Mouse (Mus musculus): Measurements from ENCODE around the gene Dip2b. TPM values are rescaled to one million over a fixed set of nuclear protein-coding genes. Genes with fewer than 3 reads are reported as not detected.
A peak's percentile ranks its signal among the peaks of the same experiment; 100 is the strongest.
"Not testable (repeated sequence)": the region's sequence is repeated elsewhere in the genome, so short reads cannot be mapped to it uniquely, and the experiment has no call there.

Gene Dip2b
- total RNA-seq, 2 experiments from 2014 or later: 64.8 to 68.3 TPM

- no peak for DNase-seq (ENCODE audit: low spot score in 2 of 2)
- intact Hi-C loops (cut with DNase I): loop anchor here (5.0 kb wide), 1 partner anchor 191 kb away; the partner anchor contains the start of gene Dip2b
Measured at GRCm38 (mm10) chr15:100228535-100229336, 190.3 kb downstream of the Dip2b start.

GRCm38 (mm10) chr15:100230655-100231054, 192.2 kb downstream of the Dip2b start:
- DNase-seq (ENCODE audit: low spot score in 2 of 2): no peak
- intact Hi-C loops (cut with DNase I): loop anchor here (10.0 kb wide), 1 partner anchor 234 kb away; the partner anchor contains the start of gene Letmd1

GRCm38 (mm10) chr15:100231616-100232525, 193.4 kb downstream of the Dip2b start:
- DNase-seq (ENCODE audit: low spot score in 2 of 2): no peak
- intact Hi-C loops (cut with DNase I): loop anchor here (10.0 kb wide), 1 partner anchor 233 kb away; the partner anchor contains the start of gene Letmd1

GRCm38 (mm10) chr15:100235208-100235965, 196.9 kb downstream of the Dip2b start:
- peak in 1 of 2 experiments; percentile 51 for DNase-seq (ENCODE audit: low spot score in 2 of 2)
- intact Hi-C loops (cut with DNase I): loop anchor here (10.0 kb wide), 1 partner anchor 229 kb away; the partner anchor contains the start of gene Letmd1

GRCm38 (mm10) chr15:100236952-100237351, 198.5 kb downstream of the Dip2b start:
- intact Hi-C loops (cut with DNase I): loop anchor here (10.0 kb wide), 1 partner anchor 228 kb away; the partner anchor contains the start of gene Letmd1
- DNase-seq (ENCODE audit: low spot score in 2 of 2): no peak

GRCm38 (mm10) chr15:100241780-100242179, 203.3 kb downstream of the Dip2b start:
- intact Hi-C loops (cut with DNase I): no loop called here
- no peak for DNase-seq (ENCODE audit: low spot score in 2 of 2)

- DNase-seq (ENCODE audit: low spot score in 2 of 2): no peak
- intact Hi-C loops (cut with DNase I): no loop called here
Measured at GRCm38 (mm10) chr15:100245951-100246350, 207.5 kb downstream of the Dip2b start.

GRCm38 (mm10) chr15:100247296-100247695, 208.8 kb downstream of the Dip2b start:
- intact Hi-C loops (cut with DNase I): no loop called here
- no peak for DNase-seq (ENCODE audit: low spot score in 2 of 2)

GRCm38 (mm10) chr15:100248665-100249433, 210.4 kb downstream of the Dip2b start:
- intact Hi-C loops (cut with DNase I): no loop called here
- DNase-seq (ENCODE audit: low spot score in 2 of 2): no peak

GRCm38 (mm10) chr15:100251153-100251780, 212.8 kb downstream of the Dip2b start:
- DNase-seq (ENCODE audit: low spot score in 2 of 2): peak in 1 of 2 experiments; percentile 23

GRCm38 (mm10) chr15:100256386-100256785, 217.9 kb downstream of the Dip2b start:
- no peak for DNase-seq (ENCODE audit: low spot score in 2 of 2)
- intact Hi-C loops (cut with DNase I): no loop called here

More at GRCm38 (mm10) chr15:100251153-100251780, 212.8 kb downstream of the Dip2b start:
- intact Hi-C loops (cut with DNase I): no loop called here

- DNase-seq (ENCODE audit: low spot score in 2 of 2): no peak
- intact Hi-C loops (cut with DNase I): no loop called here
Measured at GRCm38 (mm10) chr15:100257305-100257704, 218.8 kb downstream of the Dip2b start.

- no peak for DNase-seq (ENCODE audit: low spot score in 2 of 2)
- intact Hi-C loops (cut with DNase I): no loop called here
Measured at GRCm38 (mm10) chr15:100258646-100259425, 220.4 kb downstream of the Dip2b start.

GRCm38 (mm10) chr15:100260351-100260750, 221.9 kb downstream of the Dip2b start:
- intact Hi-C loops (cut with DNase I): loop anchor here (5.0 kb wide), 2 partner anchors 117 to 197 kb away; no protein-coding TSS in a partner anchor

GRCm38 (mm10) chr15:100263246-100263905, 224.9 kb downstream of the Dip2b start:
- no peak for DNase-seq (ENCODE audit: low spot score in 2 of 2)
- intact Hi-C loops (cut with DNase I): loop anchor here (5.0 kb wide), 2 partner anchors 114 to 194 kb away; no protein-coding TSS in a partner anchor

More at GRCm38 (mm10) chr15:100260351-100260750, 221.9 kb downstream of the Dip2b start:
- not testable (repeated sequence) for DNase-seq (ENCODE audit: low spot score in 2 of 2)

GRCm38 (mm10) chr15:100265586-100266325, 227.3 kb downstream of the Dip2b start:
- no peak for DNase-seq (ENCODE audit: low spot score in 2 of 2)
- intact Hi-C loops (cut with DNase I): no loop called here
